Mouse (Mus musculus) lung, adult 2 months (tissue): ENCODE measurements around the gene Klhl2.
A peak's percentile ranks its signal among the peaks of the same experiment; 100 is the strongest.

ENCODE experiments used
- CTCF ChIP-seq: fragments of 200-500 bp; IDR thresholded peaks from 2 replicates; pipeline ENCODE4 v1.5.1; 2011; ENCODE audit warnings: mild to moderate bottlenecking, low read length, control low read depth; ENCODE audit not compliant: insufficient read depth
- POLR2A ChIP-seq: fragments of 200-500 bp; IDR thresholded peaks from 2 replicates; pipeline ENCODE4 v1.6.1; 2011; ENCODE audit warnings: low read depth, mild to moderate bottlenecking, control low read depth, low read length, borderline replicate concordance; ENCODE audit errors: extremely low read depth

DNA sequence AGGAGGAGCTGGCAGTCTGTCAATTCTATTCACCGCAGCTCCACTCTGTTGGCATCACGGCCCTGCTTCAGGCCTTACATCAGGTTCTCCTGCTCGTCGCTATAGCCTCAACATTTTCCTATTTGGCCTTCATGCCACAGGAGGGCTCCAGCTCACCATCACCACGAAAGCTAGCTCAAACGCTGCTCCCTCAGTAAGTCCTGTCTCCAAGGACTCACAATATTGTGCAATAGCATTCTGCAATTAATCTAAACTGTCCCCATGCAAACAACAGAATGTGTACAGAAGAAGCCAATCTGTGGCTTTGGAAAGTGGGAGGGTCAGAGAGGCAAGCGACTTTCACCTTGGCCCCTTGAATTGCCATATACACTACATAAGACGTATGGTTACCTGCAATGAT is 88.4 kb downstream of the Klhl2 start:
- TF ChIP-seq POLR2A, result no peak
- TF ChIP-seq CTCF, result peak; percentile 74; the same call in 1 of the 2 replicates
